ENCODE assay signal across 8 mouse cellular contexts in genomic region chr2:121957216-121957792, GRCm38 (mm10). TPM values are rescaled to one million over a fixed set of nuclear protein-coding genes. Genes with fewer than 3 reads are reported as not detected.
DNase-seq lines count a peak whose midpoint lies in the region; ATAC-seq and TF ChIP-seq lines count a peak whose summit lies in the region.

No protein-coding gene starts in this region.

- H3K4me3 ChIP-seq in layer of hippocampus, adult 2 months, result peak overlapping the region; percentile 85
- peak overlapping the region; percentile 100 for H3K4me3 ChIP-seq in bone marrow macrophage, adult 2 months (ENCODE audit: insufficient read depth, low read length)
- H3K4me3 ChIP-seq in hindbrain, embryonic 15.5 days, result peak overlapping the region; percentile 90
- peak overlapping the region; percentile 94 for H3K4me3 ChIP-seq in myocyte

- H3K4me1 ChIP-seq in bone marrow macrophage, adult 2 months (ENCODE audit: control insufficient read depth, insufficient read depth, low read length), result peaks cover 8% of the 10 kb centered on the region
- peaks cover 27% of the 10 kb centered on the region for H3K4me1 ChIP-seq in hindbrain, embryonic 15.5 days (replicated peaks)

- no peak for TF ChIP-seq POLR2A in bone marrow macrophage, adult 2 months (IDR thresholded peaks at IDR 0.05; ENCODE audit: borderline replicate concordance, low read depth, low read length)
- TF ChIP-seq POLR2A in myocyte (IDR thresholded peaks at IDR 0.05; ENCODE audit: insufficient read length, low read depth), result no peak

- peaks cover 8% of the 10 kb centered on the region; the same call in 1 of the 2 replicates for H3K36me3 ChIP-seq in hindbrain, embryonic 15.5 days
- peaks cover 9% of the 10 kb centered on the region for H3K36me3 ChIP-seq in myocyte (ENCODE audit: control insufficient read depth, insufficient read depth)

- DNase-seq in layer of hippocampus, adult 2 months (ENCODE audit: low spot score in 2 of 2), result no peak
- no peak for DNase-seq in layer of hippocampus, adult 9-10 months (ENCODE audit: low spot score)
- no peak for DNase-seq in gastrocnemius, postnatal 25 days
- no peak for DNase-seq in spleen, adult 12 weeks (ENCODE audit: low spot score)

- no peak; the same call in 1 of the 2 replicates for TF ChIP-seq CTCF in layer of hippocampus, adult 2 months (conservative IDR thresholded peaks at IDR 0.05)
- no peak for TF ChIP-seq CTCF in bone marrow macrophage, adult 2 months (IDR thresholded peaks at IDR 0.05; ENCODE audit: low read depth, low read length)

- H3K79me2 ChIP-seq in myocyte (ENCODE audit: control insufficient read depth, insufficient read depth), result peaks cover 58% of the 10 kb centered on the region

- no peaks in the 10 kb centered on the region for H3K27me3 ChIP-seq in hindbrain, embryonic 15.5 days
- no peaks in the 10 kb centered on the region for H3K27me3 ChIP-seq in myocyte (ENCODE audit: control insufficient read depth, insufficient read depth, insufficient read length)

- H3K9ac ChIP-seq in hindbrain, embryonic 15.5 days, result peak overlapping the region; percentile 97

- no peaks in the 10 kb centered on the region for H3K9me3 ChIP-seq in hindbrain, embryonic 15.5 days

- peak overlapping the region; percentile 63 for H3K4me2 ChIP-seq in hindbrain, embryonic 15.5 days
- H3K4me2 ChIP-seq in myocyte (ENCODE audit: low read depth), result peak overlapping the region; percentile 68

- peak overlapping the region; percentile 18 for H3ac ChIP-seq in myocyte (ENCODE audit: control insufficient read depth, insufficient read length)

- 14% methylated on average over 8 of the region's 8 CpGs for WGBS in hindbrain, embryonic 15.5 days

- peak overlapping the region; percentile 92 for H3K27ac ChIP-seq in layer of hippocampus, adult 2 months
- H3K27ac ChIP-seq in bone marrow macrophage, adult 2 months (ENCODE audit: insufficient read depth, low read depth, low read length), result no peak overlapping the region
- H3K27ac ChIP-seq in hindbrain, embryonic 15.5 days (replicated peaks), result peak overlapping the region; percentile 92

- no peak for ATAC-seq in hindbrain, embryonic 15.5 days (ENCODE audit: low FRiP score, low read depth)
- ATAC-seq in frontal cortex, adult (ENCODE audit: low TSS enrichment), result no peak

TF ChIP-seq in myocyte, 11 proteins besides CTCF, POLR2A, EP300 and RAD21:
- TF ChIP-seq TCF12 (IDR thresholded peaks at IDR 0.05; ENCODE audit: insufficient read depth, poor library complexity, severe bottlenecking), result no peak
- no peak for TF ChIP-seq USF1 (IDR thresholded peaks at IDR 0.05; ENCODE audit: low read depth)
- no peak for TF ChIP-seq MYOG (IDR thresholded peaks at IDR 0.05; ENCODE audit: control insufficient read depth in 1 of 3, insufficient read depth in 1 of 3, insufficient read length in 2 of 3, low read depth in 2 of 3)
- no peak for TF ChIP-seq MYOD1 (IDR thresholded peaks at IDR 0.05; ENCODE audit: control insufficient read depth in 1 of 3, insufficient read length in 2 of 3, low read depth in 2 of 3)
- TF ChIP-seq CEBPB (IDR thresholded peaks at IDR 0.05; ENCODE audit: insufficient read depth, poor library complexity, severe bottlenecking), result no peak
- TF ChIP-seq TCF3 (IDR thresholded peaks at IDR 0.05; ENCODE audit: insufficient read length, low read depth), result no peak

RNA-seq across cellular contexts. Expression of gene Mageb3, which starts 1.4 kb away (rescaled TPM):
- under 1 TPM in 1 of 2 experiments, not detected in 1; 0.15 TPM for total RNA-seq in layer of hippocampus, adult 2 months (2021)
- polyA plus RNA-seq in bone marrow macrophage, adult 2 months (2012; ENCODE audit: insufficient read depth, insufficient read length, missing spikeins), result not detected in 2 replicates
- polyA plus RNA-seq in hindbrain, embryonic 15.5 days (2015; fragmentation: Nextera tagmentation; extraction: Ambion mirVana), result 0.30 and 0.56 TPM in 2 replicates
- polyA plus RNA-seq in myocyte (2012; fragmentation: generic; extraction: Trizol), result 0.01 TPM
- under 1 TPM in 1 of 2 experiments, not detected in 1; 0.15 TPM for total RNA-seq in gastrocnemius, postnatal 25 days (2021)

RNA-seq across cellular contexts. Expression of gene Ctdspl2, which starts 1.5 kb away (rescaled TPM):
- total RNA-seq in layer of hippocampus, adult 2 months (2021), result 10 to 100 TPM; 36.3 to 38.8 TPM
- 22.1 and 23.8 TPM in 2 replicates for polyA plus RNA-seq in bone marrow macrophage, adult 2 months (2012; ENCODE audit: insufficient read depth, insufficient read length, missing spikeins)
- polyA plus RNA-seq in hindbrain, embryonic 15.5 days (2015; fragmentation: Nextera tagmentation; extraction: Ambion mirVana), result 29.3 and 34.9 TPM in 2 replicates
- 3.7 TPM for polyA plus RNA-seq in myocyte (2012; fragmentation: generic; extraction: Trizol)
- total RNA-seq in gastrocnemius, postnatal 25 days (2021), result 1 to 10 TPM; 7.2 to 7.6 TPM
